Mouse (Mus musculus) midbrain, embryonic 15.5 days (tissue): ENCODE data around the gene Fmr1nb. TPM values are rescaled to one million over a fixed set of nuclear protein-coding genes. Genes with fewer than 3 reads are reported as not detected.
"Not testable (repeated sequence)": the region's sequence is repeated elsewhere in the genome, so short reads cannot be mapped to it uniquely, and the experiment has no call there.

Source experiments
- ATAC-seq: fragments of 200-750 bp; cut with Nextera tagmentation; replicated peaks from 2 replicates; pipeline ENCODE4 v1.8.0; 2017; ENCODE audit warnings: moderate TSS enrichment
- H3K27ac ChIP-seq: fragments of 300-500 bp; sonication (generic); 2 replicates; pipeline ENCODE4 v1.5.1; 2015; ENCODE audit warnings: mild to moderate bottlenecking, inconsistent platforms
- H3K27me3 ChIP-seq: fragments of 300-500 bp; sonication (generic); replicated peaks from 2 replicates; pipeline ENCODE4 v1.6.1; 2015; ENCODE audit warnings: inconsistent platforms
- H3K36me3 ChIP-seq: fragments of 300-500 bp; sonication (generic); replicated peaks from 2 replicates; pipeline ENCODE4 v1.6.1; 2015; ENCODE audit warnings: inconsistent platforms
- H3K4me1 ChIP-seq: fragments of 300-500 bp; sonication (generic); 2 replicates; pipeline ENCODE4 v1.6.1; 2015; ENCODE audit warnings: inconsistent platforms
- H3K4me2 ChIP-seq: fragments of 300-500 bp; sonication (generic); 2 replicates; pipeline ENCODE4 v1.6.1; 2015; ENCODE audit warnings: inconsistent platforms, mild to moderate bottlenecking, moderate library complexity
- H3K4me3 ChIP-seq: fragments of 300-500 bp; sonication (generic); 2 replicates; pipeline ENCODE4 v1.5.1; 2015; ENCODE audit warnings: mild to moderate bottlenecking, inconsistent platforms
- H3K9ac ChIP-seq: fragments of 300-500 bp; sonication (generic); 2 replicates; pipeline ENCODE4 v1.6.1; 2015; ENCODE audit warnings: mild to moderate bottlenecking, inconsistent platforms
- H3K9me3 ChIP-seq: fragments of 300-500 bp; sonication (generic); 2 replicates; pipeline ENCODE4 v1.6.1; 2016; ENCODE audit warnings: inconsistent platforms
- WGBS: fragments of 180-500 bp; shearing (Covaris S2); methylation state at CpG from one replicate; pipeline ENCODE4 v1.1.7; 2015; ENCODE audit warnings: mixed read lengths; 5-methylcytosine and 5-hydroxymethylcytosine counted together
- polyA plus RNA-seq: library from polyadenylated mRNA; unstranded; fragments of >200 nt; fragmentation: Nextera tagmentation; extraction: Ambion mirVana; gene quantifications from 2 replicates; pipeline ENCODE4 v1.2.1, GENCODE M21; 2015

Gene Fmr1nb
- 0.29 TPM in 1 of 2 replicates, not detected in the other for polyA plus RNA-seq

GRCm38 (mm10) chrX:68761606-68762005 lies at the start of gene Fmr1nb:
TSS of gene Fmr1nb (plus strand) at chrX:68761839.
- 91% methylated on average over 15 of the region's 15 CpGs for WGBS
- H3K27ac ChIP-seq, result no peak within 1 kb of the TSS
- ATAC-seq, result no peak
- H3K27me3 ChIP-seq, result no peaks in the 10 kb centered on the region
- H3K9me3 ChIP-seq, result no peaks in the 10 kb centered on the region
- no peaks in the 10 kb centered on the region for H3K36me3 ChIP-seq
- H3K4me1 ChIP-seq, result no peaks in the 10 kb centered on the region
- H3K4me3 ChIP-seq, result no peak within 1 kb of the TSS
- no peak within 1 kb of the TSS for H3K4me2 ChIP-seq
- no peak within 1 kb of the TSS for H3K9ac ChIP-seq

GRCm38 (mm10) chrX:68736902-68737301 lies 24.7 kb upstream of the Fmr1nb start:
- Histone ChIP-seq H3K4me1 (no peaks in the 10 kb centered on the region), H3K27ac (no peak overlapping the region), H3K4me2 (no peak overlapping the region), H3K9me3 (no peaks in the 10 kb centered on the region), H3K9ac (no peak overlapping the region), H3K36me3 (no peaks in the 10 kb centered on the region), H3K4me3 (no peak overlapping the region), H3K27me3 (no peaks in the 10 kb centered on the region)
- 56% methylated on average over 1 of the region's 1 CpGs for WGBS
- ATAC-seq, result no peak

- no peak overlapping the region for H3K9ac ChIP-seq
- H3K4me2 ChIP-seq, result no peak overlapping the region
- H3K9me3 ChIP-seq, result no peaks in the 10 kb centered on the region
- H3K27ac ChIP-seq, result no peak overlapping the region
- no peaks in the 10 kb centered on the region for H3K27me3 ChIP-seq
- no peak for ATAC-seq
- no peaks in the 10 kb centered on the region for H3K36me3 ChIP-seq
- no peak overlapping the region for H3K4me3 ChIP-seq
- H3K4me1 ChIP-seq, result no peaks in the 10 kb centered on the region
- WGBS, result 38% methylated on average over 2 of the region's 2 CpGs
Observed at GRCm38 (mm10) chrX:68740088-68740487, 21.6 kb upstream of the Fmr1nb start.

DNA sequence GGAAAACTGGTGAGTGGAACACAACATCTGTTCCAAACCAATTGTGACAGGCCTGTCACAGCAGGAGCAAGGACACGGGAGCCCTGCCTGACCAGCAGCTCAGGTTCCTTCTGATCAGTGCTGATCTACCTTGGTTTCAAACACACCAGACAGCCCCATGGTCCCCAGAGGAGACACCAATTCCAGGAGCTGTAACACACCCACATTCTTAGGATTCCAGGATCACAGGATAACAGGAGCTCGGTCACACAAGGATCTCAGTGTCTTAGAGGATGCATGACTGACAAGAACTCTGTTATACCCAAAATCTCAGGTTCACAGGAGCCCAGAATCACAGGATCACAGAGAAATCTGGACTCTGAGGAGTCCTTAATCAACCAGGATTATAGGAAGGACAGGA lies 58.8 kb downstream of the Fmr1nb start:
- H3K4me2 ChIP-seq, result peak overlapping the region; percentile 49
- not testable (repeated sequence) for H3K4me1 ChIP-seq, H3K9me3 ChIP-seq, H3K27ac ChIP-seq, H3K9ac ChIP-seq, H3K27me3 ChIP-seq, ATAC-seq, H3K4me3 ChIP-seq, H3K36me3 ChIP-seq
- 40% methylated on average over 2 of the region's 2 CpGs for WGBS

GRCm38 (mm10) chrX:68821059-68821458 lies 59.4 kb downstream of the Fmr1nb start, which contains the start of gene Gm14698:
TSS of gene Gm14698 (plus strand) at chrX:68821093.
- H3K27me3 ChIP-seq, H3K36me3 ChIP-seq, H3K27ac ChIP-seq, H3K4me1 ChIP-seq, H3K9me3 ChIP-seq: not testable (repeated sequence)
- WGBS, result 17% methylated on average over 14 of the region's 36 CpGs
- Histone ChIP-seq H3K4me2 (peak within 1 kb of the TSS; percentile 49), H3K9ac (peak within 1 kb of the TSS; percentile 17; the same call in 1 of the 2 replicates), H3K4me3 (peak within 1 kb of the TSS; percentile 33)
- peak; percentile 94 for ATAC-seq

DNA sequence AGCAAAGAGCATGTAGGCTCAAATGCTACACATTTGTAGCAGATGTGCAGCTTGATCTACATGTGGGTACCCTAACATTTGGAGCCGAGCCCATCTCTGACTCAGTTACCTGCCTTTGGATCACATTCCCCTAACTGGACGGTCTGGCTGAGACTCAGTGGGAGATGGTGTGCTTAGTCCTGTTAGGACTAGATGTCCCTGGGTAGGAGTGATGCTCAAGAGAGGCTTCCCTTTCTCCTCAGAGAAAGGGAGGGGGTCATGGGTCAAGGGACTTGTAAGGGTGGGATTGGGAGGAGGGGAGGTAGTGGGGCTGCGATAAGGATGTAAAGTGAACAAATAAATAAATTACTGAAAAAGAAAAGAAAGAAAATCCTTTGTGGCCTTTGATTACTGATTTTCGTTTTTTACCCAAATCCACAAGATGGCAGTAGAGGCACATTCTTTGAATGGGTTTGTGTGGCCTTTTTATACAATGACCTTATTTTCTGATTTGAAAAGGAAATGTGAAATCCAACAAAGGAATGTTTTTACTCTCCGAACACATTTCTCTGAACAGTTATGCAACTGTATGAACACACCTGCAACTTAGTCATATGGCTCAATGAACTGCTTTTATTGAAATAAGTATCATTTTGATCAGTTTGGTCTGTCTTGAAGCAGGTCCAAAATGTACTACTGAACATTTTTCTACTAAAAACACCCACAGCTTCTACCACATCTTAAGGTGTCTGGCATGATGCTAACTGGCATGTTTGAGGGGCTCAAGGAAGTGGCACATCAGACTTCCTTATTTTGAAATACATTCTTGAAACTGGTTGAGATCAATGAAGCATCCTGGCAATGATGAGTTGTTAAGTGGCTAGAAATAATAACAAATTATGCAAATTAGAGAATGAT lies 78.2 kb downstream of the Fmr1nb start:
- Histone ChIP-seq H3K4me2 (no peak overlapping the region), H3K4me1 (no peaks in the 10 kb centered on the region), H3K4me3 (no peak overlapping the region), H3K27ac (peak overlapping the region; percentile 42; the same call in 1 of the 2 replicates), H3K36me3 (no peaks in the 10 kb centered on the region), H3K9me3 (no peaks in the 10 kb centered on the region), H3K9ac (no peak overlapping the region), H3K27me3 (no peaks in the 10 kb centered on the region)
- 33% methylated on average over 5 of the region's 5 CpGs for WGBS
- peak; percentile 87 for ATAC-seq

Other genes starting within 250 kb of the Fmr1nb start
- 48.4 and 49.8 TPM in 2 replicates for gene Fmr1, start 83.3 kb upstream of the Fmr1nb start, polyA plus RNA-seq
- 1.5 and 2.6 TPM in 2 replicates for gene Gm14698, start 59.3 kb downstream of the Fmr1nb start, polyA plus RNA-seq
- gene Gm6812, start 131.2 kb downstream of the Fmr1nb start, polyA plus RNA-seq, result not detected in 2 replicates